Mouse (Mus musculus) WW6 (cell line): Measurements from ENCODE around the gene Pde7b.
"Not testable (repeated sequence)": the region's sequence is repeated elsewhere in the genome, so short reads cannot be mapped to it uniquely, and the experiment has no call there.

Experiments used
- DNase-seq: peaks from one replicate; pipeline ENCODE4 v3.0.0-alpha.2; 2013; ENCODE audit warnings: low read depth, low spot score

The Pde7b gene

GRCm38 (mm10) chr10:20548833-20549710 lies 175.8 kb downstream of the Pde7b start:
- DNase-seq: peak; percentile 24

- peak; percentile 20 for DNase-seq
Observed at GRCm38 (mm10) chr10:20547951-20548551, 176.8 kb downstream of the Pde7b start.

DNA sequence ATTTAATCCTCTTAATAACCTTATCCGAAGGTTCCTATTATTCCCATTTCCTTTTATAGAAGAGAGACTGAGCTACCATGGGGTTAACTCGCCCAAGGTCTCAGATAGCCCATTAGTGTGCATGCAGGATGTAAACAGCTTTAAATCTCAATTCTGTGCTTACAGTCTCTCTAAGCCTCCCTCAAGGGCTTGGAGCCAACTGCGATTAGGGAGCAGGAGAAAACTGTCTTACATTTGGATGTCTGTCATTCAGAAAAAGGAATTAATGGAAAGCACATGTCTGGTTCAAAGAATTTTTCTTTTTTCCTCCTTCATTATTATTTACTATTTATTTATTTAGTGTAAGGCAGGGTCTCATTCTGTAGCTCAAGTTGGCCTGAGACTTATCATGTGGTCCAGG lies 181.8 kb downstream of the Pde7b start:
- no peak for DNase-seq

- DNase-seq: no peak
Observed at GRCm38 (mm10) chr10:20533811-20534210, 191.1 kb downstream of the Pde7b start.

GRCm38 (mm10) chr10:20531921-20532320 lies 193.0 kb downstream of the Pde7b start:
- DNase-seq: no peak

GRCm38 (mm10) chr10:20528544-20529411 lies 196.1 kb downstream of the Pde7b start:
- no peak for DNase-seq

- no peak for DNase-seq
Observed at GRCm38 (mm10) chr10:20527737-20528136, 197.1 kb downstream of the Pde7b start.

- no peak for DNase-seq
Observed at GRCm38 (mm10) chr10:20518529-20518889, 206.4 kb downstream of the Pde7b start.

DNA sequence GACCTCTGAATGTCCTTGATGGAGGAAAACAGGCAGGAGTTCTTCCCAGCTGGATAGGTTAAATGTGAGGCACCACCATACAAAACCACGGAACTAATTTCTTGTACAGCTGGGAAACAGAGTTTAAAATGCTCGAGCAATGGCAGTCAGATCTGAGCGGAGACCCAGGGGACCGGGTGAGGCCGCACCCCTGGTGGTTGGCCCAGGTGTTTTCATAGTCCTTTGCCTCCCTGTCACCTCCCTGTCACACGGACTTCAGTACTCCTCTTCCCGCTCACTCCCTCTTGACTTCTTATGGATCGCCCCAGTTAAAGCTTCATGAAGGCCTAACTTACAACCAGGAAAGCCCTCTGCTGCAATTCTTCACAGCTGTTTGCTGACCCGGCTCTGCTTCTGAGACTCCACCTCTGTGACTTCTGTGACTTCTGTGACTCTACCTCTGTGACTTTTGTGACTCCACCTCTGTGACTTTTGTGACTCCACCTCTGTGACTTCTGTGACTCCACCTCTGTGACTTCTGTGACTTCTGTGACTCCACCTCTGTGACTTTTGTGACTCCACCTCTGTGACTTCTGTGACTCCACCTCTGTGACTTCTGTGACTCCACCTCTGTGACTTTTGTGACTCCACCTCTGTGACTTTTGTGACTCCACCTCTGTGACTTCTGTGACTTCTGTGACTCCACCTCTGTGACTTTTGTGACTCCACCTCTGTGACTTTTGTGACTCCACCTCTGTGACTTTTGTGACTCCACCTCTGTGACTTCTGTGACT lies 206.9 kb downstream of the Pde7b start:
- not testable (repeated sequence) for DNase-seq

DNA sequence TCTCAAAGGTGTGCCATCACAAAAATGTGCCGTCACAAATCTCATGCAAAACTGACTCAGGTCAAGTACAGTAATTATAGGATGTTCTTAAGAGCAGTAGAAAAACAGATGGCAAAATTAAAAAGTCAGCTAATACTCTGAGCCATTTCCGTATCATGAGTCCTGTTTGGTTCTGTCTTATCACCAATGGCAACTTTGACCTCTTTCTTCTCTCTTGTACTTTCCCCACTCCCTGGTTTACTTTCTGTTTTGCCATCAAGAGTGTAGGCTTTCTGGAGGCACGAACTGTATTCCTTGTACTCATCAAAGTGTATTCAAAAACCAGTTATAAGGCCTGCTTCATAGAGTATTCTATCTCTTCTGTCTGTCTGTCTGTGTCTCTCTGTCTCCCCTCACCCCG lies 211.0 kb downstream of the Pde7b start:
- no peak for DNase-seq

DNA sequence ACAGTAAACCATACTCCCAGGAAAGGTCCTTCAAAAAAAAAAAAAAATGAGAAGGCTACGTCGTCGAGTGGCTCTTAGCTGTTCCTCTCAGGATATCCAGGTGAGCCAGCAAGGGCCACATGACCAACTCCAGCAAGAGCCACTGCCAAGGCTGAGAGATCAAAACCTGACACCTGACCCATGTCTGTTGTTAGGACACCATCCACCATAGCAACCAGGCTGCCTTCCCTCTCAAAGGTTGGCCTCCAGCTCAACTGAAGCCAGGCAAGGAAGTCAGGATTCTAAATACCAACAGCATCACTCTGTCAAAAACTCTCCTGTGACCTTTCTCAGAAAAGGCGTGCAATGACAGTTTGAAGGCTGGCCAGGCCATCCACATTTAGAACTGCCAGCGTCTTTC lies 211.4 kb downstream of the Pde7b start:
- no peak for DNase-seq

GRCm38 (mm10) chr10:20509819-20510218 lies 215.1 kb downstream of the Pde7b start:
- DNase-seq: no peak

GRCm38 (mm10) chr10:20508497-20508896 lies 216.4 kb downstream of the Pde7b start:
- no peak for DNase-seq

GRCm38 (mm10) chr10:20507732-20508412 lies 217.0 kb downstream of the Pde7b start:
- no peak for DNase-seq

- no peak for DNase-seq
Observed at GRCm38 (mm10) chr10:20507069-20507468, 217.8 kb downstream of the Pde7b start.

DNA sequence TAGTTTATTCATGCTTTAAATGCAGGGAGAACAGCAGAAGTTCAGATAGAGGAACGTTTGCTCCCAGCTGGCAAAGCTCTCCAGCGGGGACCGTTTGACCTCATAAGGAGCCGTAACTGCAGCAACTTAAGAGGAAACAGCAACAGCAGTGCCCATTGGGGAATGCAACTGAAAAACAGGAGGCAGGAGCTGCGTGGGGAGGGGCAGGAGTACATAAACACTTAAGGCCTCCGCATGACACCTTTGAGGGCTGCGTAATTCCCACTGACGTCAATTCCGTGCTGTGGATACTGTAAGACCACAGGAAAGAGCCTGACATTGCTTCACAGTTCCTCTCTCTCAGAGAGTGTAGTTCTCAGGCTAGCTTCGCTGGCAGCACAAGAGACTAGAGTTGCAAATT lies 219.4 kb downstream of the Pde7b start:
- DNase-seq: no peak

DNA sequence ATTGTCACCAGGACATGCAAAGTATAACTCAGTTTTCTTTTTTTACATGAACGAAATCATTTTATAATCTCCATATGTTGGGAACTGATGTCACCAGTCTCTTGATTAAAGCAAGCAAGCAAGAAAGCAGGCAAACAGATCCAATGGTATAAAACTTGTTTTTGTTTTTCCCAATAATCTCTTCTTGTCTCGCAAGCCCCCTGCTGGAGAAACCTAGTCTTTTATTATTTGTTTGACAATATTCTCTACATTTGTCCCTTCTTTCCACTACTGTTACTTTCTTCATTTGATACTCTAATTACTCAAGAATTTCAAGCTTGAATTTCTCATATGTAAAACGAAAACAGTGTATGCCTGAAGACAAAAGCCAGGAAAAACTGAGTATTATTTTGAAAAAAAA lies 220.1 kb downstream of the Pde7b start:
- no peak for DNase-seq

- no peak for DNase-seq
Observed at GRCm38 (mm10) chr10:20503265-20504025, 221.4 kb downstream of the Pde7b start.

DNA sequence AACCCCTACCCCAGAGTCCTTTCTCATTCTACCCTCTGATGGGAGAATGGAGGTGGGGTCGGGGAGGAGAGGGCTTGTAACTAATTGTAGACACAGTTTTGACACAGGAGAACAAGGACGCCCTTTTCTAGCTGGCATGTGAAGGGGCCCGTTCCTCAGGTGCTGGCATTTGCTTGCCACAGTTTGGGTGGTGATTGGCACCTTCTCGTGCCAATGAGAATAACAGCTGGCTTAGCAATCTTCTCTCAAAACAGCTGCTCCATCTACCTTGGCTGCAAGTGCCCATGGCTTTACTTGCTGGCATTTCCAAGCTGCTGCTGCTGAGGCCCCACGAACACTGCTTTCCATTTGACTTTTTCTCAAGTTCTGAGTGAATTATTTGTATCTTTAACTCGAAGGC lies 223.7 kb downstream of the Pde7b start:
- DNase-seq: no peak

DNA sequence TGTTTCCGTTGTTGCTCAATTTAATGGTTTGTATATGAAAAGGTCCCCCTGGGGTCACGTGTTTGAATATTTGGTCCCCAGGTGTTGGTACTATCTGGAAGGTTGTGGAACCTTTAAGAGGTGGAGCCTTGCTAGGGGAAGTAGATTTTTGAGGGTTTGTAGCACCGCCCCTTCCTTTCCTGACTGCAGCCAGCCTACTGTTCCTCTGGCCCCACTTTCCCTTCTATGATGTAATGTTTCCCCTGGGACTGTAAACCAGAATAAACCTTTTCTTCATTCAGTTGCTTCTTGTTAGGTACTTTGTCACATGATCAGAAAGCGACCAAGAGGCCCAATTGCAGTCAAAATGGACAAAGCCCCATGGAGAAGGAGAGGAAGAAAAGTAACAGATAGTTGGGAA lies 229.8 kb downstream of the Pde7b start:
- no peak for DNase-seq
